Mouse (Mus musculus) lung, postnatal 4 days (tissue): ENCODE results near the gene Rbm7.
"Not testable (repeated sequence)": the region's sequence is repeated elsewhere in the genome, so short reads cannot be mapped to it uniquely, and the experiment has no call there.

Experiments
- DNase-seq, 2 experiments: peaks; one replicate each; pipeline ENCODE4 v3.0.0; 2021

Gene Rbm7

GRCm38 (mm10) chr9:48479838-48480410 is 15.2 kb downstream of the Rbm7 start:
- DNase-seq, result peak in 1 of 2 experiments; percentile 7

- DNase-seq, result no peak
These were observed 16.3 kb downstream of the Rbm7 start for GRCm38 (mm10) chr9:48478808-48479207.

GRCm38 (mm10) chr9:48476236-48477165 is 18.6 kb downstream of the Rbm7 start:
- DNase-seq, result peak; percentile 30 to 39

GRCm38 (mm10) chr9:48474367-48474766 is 20.7 kb downstream of the Rbm7 start:
- no peak for DNase-seq

- no peak for DNase-seq
These were observed 22.0 kb downstream of the Rbm7 start for GRCm38 (mm10) chr9:48473131-48473530.

GRCm38 (mm10) chr9:48472441-48473025 is 22.6 kb downstream of the Rbm7 start:
- peak in 1 of 2 experiments; percentile 14 for DNase-seq

- DNase-seq, result not testable (repeated sequence)
These were observed 27.6 kb downstream of the Rbm7 start for GRCm38 (mm10) chr9:48467471-48467870.

GRCm38 (mm10) chr9:48466804-48467203 is 28.3 kb downstream of the Rbm7 start:
- peak in 1 of 2 experiments; percentile 78 for DNase-seq

GRCm38 (mm10) chr9:48465671-48466070 is 29.4 kb downstream of the Rbm7 start:
- no peak for DNase-seq

GRCm38 (mm10) chr9:48461545-48461944 is 33.6 kb downstream of the Rbm7 start:
- no peak for DNase-seq

- DNase-seq, result no peak
These were observed 34.4 kb downstream of the Rbm7 start for GRCm38 (mm10) chr9:48460720-48461119.

GRCm38 (mm10) chr9:48459391-48459790 is 35.7 kb downstream of the Rbm7 start:
- no peak for DNase-seq

- DNase-seq, result no peak
These were observed 36.2 kb downstream of the Rbm7 start for GRCm38 (mm10) chr9:48458879-48459278.

- DNase-seq, result no peak
These were observed 39.1 kb downstream of the Rbm7 start for GRCm38 (mm10) chr9:48455961-48456360.

- no peak for DNase-seq
These were observed 45.0 kb downstream of the Rbm7 start for GRCm38 (mm10) chr9:48450066-48450465.

- DNase-seq, result peak in 1 of 2 experiments; percentile 24
These were observed 47.3 kb downstream of the Rbm7 start for GRCm38 (mm10) chr9:48447783-48448209.

- no peak for DNase-seq
These were observed 50.3 kb downstream of the Rbm7 start for GRCm38 (mm10) chr9:48444821-48445220.

GRCm38 (mm10) chr9:48443873-48444272 is 51.2 kb downstream of the Rbm7 start:
- DNase-seq, result no peak
